Mouse (Mus musculus) left cerebral cortex, adult 9 months (tissue): ENCODE measurements around the gene Cpt1c.
"Not testable (repeated sequence)": the region's sequence is repeated elsewhere in the genome, so short reads cannot be mapped to it uniquely, and the experiment has no call there.

Experiments
- DNase-seq, 2 experiments: peaks; one replicate each; pipeline ENCODE4 v3.0.0; 2022; ENCODE audit warnings: low spot score in 2 of 2

Cpt1c gene

DNA sequence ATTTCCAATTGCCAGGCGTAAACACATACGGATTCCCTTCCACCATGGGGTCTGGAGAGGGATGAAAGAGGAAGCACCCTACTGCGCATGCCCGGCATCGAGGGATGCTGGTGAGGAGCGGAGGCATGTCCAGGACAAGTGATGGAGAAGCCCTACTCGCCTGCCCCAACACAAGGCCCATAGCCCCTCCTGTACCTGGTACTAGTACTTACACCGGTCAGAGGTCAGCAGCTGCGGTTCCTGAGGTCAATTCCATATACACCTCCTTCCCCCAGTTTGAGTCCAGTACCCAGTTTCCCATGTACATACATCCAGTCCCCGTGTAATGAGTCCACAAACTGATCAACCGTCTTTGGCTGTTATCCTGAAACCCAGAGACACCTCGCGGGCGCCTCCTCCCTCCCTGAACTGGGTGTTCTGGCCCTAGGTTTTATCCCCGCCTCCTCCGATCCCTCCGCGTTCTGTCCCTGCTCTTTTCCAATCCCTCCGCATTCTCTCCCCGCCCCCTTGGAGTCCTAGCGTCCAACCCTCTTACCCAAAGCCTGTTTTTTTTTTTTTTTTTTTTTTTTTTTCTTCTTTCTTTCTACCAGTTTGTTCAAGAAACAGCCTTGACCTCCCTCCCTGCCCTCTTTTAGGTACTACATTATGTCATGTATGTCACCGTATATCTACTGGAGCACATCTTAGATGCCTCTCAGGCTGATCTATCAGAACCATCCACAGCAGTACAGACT is at the start of gene Cpt1c:
Gene Cpt1c (minus strand): TSS at position 469 of the 734 bp plus-strand sequence.
- peak; percentile 66 to 93 for DNase-seq

DNA sequence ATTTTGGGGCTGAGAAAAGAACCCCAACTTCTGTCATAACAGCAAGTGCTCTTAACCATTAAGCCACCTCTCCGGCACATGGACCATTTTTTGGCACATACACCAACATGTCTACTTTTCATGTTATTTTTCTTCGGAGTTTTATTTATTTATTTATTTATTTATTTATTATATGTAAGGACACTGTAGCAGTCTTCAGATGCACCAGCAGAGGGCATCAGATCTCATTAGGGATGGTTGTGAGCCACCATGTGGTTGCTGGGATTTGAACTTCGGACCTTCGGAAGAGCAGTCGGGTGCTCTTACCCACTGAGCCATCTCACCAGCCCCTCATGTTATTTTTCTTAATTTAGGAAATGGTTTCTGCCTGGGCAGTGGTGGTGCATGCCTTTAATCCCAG is 49.1 kb upstream of the Cpt1c start:
- not testable (repeated sequence) for DNase-seq

DNA sequence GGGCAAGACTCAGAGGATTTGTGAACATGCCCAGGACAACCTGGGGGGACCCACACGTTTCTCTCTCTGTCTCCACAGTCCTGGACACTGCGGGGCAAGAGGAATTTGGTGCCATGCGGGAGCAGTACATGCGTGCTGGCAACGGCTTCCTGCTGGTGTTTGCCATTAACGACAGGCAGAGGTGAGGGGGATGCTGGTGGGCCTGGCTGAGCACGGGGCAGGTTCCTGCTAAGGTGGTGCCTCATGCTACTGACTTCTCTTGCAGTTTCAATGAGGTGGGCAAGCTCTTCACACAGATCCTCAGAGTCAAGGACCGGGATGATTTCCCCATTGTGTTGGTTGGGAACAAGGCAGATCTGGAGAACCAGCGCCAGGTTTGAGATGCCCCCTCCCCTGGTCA is 45.6 kb upstream of the Cpt1c start:
- no peak for DNase-seq

GRCm38 (mm10) chr7:45019031-45019571 is 44.5 kb upstream of the Cpt1c start:
- DNase-seq: no peak

DNA sequence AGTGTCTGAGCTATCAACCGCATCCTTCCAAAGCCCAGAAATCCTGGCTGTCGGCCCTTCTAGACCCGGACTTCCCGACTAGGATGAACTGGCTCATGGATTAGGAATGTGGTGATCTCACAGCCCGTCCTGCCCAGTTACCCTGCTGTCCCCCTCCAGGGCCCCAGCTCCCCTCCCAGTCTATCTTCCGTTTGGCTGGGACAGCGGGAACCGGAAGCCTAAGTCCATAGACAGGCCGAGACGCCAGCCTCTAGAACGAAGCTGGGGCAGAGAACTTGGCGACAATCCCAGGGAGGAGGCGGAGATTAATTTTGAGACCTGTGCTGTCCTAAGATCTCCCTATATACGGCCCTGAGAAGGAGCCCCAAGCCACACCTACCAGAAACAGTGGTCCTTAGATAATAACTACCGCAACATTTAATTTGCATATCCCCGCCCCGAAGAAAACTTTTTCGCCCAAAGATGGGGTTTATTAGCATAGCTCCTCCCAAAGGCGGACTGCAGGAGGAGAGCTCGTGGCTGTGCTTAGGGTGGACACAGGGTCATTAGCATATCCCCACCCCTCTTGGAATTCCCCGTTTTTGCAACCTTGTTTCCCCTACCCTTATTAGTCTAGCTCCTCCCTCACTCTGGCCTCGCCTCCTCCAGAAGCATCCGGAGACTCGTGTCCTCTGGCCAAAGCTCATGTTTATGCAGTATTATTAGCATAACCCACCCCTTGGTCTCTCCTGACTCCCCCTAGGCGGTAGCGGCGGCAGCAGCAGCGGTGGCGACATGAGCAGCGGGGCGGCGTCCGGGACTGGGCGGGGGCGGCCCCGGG is 42.8 kb upstream of the Cpt1c start, which contains the start of gene Rras:
Gene Rras (plus strand): TSS at position 720 of the 820 bp plus-strand sequence.
- peak; percentile 91 to 93 for DNase-seq

GRCm38 (mm10) chr7:45016761-45017160 is 42.1 kb upstream of the Cpt1c start:
- DNase-seq: no peak

DNA sequence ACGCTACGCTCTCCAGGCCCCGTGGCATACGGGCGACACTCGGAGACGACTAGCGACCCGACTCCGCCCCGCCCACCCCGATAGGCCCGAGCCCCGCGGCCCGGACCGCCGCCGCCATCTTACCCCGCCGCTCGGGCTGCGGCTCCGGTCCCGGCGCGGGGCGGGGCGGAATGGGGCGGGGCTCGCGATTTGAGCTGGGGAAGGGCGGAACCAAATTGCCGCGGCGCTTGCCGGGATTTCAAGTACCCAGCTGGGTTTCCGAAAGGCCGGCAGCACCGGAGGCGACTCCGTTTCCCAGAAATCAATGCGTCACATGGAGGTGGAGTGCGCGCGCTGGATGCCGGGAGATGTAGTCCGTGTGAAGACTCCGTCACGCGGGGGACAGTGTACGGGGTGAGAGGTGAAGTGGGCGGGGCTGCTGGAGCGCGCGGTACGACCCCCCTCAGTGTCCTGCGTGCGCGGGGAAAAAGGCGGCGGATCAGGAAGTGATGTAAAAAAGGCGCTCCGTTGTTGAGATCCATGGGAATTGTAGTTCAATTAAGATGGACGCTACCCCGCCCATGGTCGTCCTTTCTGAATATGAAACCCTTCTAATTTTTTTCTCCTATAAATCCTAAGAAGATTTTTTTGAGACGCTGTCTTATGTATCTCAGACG is 41.4 kb upstream of the Cpt1c start, which contains the start of gene Scaf1:
Gene Scaf1 (minus strand): TSS at position 407 of the 656 bp plus-strand sequence.
- peak; percentile 99 to 100 for DNase-seq

GRCm38 (mm10) chr7:45015344-45015956 is 40.8 kb upstream of the Cpt1c start:
- peak in 1 of 2 experiments; percentile 28 for DNase-seq

GRCm38 (mm10) chr7:45014096-45014451 is 39.4 kb upstream of the Cpt1c start:
- DNase-seq: no peak

DNA sequence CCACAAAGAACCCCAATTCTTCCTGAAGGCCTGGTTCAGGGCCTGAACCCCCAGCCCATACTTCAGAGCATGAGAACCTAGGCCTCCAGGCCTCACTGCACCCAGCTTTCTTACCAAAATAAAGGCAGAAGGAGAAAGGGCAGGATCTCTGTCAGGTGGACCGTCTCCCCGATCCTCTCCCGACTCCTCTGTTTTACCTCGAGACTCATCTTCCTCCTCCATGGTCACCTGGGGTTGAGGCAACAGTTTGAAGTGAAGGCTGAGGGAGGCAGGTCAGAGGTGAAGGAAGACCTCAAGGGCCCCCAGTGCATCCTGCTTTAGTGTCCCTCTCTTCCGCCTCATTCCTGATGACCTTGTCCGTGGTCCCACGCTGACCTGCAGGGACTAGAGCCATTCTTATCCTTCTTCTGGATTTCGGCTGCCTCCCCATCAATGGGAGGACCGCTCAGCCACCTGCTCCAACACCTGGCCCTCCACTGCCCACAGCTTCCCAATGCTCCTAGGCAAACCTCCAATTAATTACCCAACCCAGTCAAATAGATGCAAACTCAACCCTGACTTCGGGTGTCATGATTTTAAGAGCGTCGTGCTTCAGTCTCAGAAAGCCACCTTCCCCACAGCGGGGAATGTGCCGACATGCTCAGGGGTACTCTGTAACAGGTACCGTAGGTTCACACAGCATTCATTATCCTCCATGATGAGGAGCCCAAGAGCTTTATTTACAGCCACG is 38.9 kb upstream of the Cpt1c start:
- no peak for DNase-seq

GRCm38 (mm10) chr7:45012824-45013223 is 38.2 kb upstream of the Cpt1c start:
- no peak for DNase-seq

GRCm38 (mm10) chr7:45012011-45012410 is 37.4 kb upstream of the Cpt1c start:
- DNase-seq: no peak

DNA sequence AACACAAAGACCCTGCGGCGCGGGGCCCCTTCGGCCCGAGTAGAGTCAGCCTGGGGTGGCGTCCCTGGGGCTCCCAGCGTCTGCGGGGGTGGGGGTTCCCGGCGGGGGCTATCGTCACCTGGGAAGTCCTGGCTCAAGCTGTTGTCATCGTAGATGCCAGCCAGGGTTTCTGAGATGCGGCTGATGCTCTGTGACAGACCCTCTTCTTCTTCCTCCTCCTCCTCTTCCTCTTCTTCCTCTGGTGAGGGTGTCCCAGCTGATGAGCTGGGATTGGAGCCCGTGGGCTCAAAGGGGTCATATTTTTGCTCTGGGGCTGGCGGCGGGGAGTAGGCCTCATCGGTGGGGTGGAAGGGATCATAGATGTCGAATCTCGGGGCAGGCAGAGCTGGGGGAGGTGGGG is 33.8 kb upstream of the Cpt1c start:
- no peak for DNase-seq

GRCm38 (mm10) chr7:45007846-45008245 is 33.2 kb upstream of the Cpt1c start:
- DNase-seq: no peak

DNA sequence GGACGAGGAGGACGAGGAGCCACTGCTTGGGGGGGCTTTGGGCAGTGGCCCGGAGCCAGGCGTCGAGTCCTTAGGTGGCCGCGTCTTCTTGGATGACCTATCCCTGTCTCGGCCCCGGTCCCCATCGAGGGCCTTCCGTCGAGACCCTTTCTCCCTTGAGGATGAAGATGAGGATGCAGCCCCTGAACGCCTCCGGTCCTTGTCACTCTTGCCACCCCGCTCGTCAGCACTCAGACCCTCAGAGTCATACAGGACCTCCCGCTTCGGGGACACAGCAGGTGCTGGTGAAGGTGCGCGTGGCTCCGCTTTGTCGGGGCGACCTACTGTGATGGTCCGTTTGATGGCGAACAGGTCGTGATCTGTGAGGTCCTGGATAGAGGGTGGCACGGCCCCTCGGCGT is 32.5 kb upstream of the Cpt1c start:
- DNase-seq: no peak

- no peak for DNase-seq
Measured at GRCm38 (mm10) chr7:45006503-45006902, 31.9 kb upstream of the Cpt1c start.

GRCm38 (mm10) chr7:45005321-45005992 is 30.8 kb upstream of the Cpt1c start:
- no peak for DNase-seq

- DNase-seq: no peak
Measured at GRCm38 (mm10) chr7:45004546-45004945, 29.9 kb upstream of the Cpt1c start.

DNA sequence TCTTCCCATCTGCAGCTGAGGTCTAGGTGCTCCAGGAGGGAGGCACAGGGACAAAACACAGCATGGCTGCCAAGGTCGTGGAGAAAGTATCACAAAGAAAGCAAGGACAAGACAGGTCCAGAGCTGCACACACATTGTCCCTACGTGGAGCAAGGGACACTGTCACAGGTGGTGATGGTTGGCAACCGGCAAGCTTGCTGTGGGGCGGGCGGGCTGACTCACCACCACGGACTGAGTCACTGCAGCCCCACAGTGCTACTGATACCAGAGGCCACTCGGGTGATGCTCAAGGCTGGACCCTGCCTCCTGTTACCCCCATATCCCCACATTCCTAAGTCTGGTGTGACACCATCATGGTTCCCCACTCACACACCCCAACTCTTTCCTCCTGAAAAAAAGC is 27.8 kb upstream of the Cpt1c start:
- DNase-seq: no peak

DNA sequence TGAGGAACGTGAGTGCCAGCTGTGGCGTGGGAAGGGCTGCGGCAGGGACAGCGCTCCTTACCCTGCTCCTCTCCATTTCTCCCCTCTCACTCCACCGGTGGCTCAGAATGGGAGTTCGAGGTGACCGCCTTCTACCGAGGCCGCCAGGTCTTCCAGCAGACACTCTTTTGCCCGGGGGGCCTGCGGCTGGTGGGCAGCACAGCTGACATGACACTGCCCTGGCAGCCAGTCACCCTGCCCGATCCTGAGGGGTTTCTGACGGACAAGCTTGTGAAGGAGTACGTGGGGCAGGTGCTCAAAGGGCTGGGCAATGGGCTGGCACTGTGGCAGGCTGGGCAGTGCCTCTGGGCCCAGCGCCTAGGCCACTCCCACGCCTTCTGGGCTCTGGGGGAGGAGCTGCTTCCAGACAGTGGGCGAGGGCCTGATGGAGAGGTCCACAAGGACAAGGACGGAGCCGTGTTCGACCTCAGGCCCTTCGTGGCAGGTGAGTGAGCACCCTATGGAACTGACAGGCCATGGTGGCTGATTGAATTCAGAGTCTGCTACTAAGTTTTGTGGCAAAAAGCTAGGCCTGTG is 26.0 kb upstream of the Cpt1c start:
- no peak for DNase-seq
